Mouse (Mus musculus): ENCODE results near the gene Gatad2a.

DNA sequence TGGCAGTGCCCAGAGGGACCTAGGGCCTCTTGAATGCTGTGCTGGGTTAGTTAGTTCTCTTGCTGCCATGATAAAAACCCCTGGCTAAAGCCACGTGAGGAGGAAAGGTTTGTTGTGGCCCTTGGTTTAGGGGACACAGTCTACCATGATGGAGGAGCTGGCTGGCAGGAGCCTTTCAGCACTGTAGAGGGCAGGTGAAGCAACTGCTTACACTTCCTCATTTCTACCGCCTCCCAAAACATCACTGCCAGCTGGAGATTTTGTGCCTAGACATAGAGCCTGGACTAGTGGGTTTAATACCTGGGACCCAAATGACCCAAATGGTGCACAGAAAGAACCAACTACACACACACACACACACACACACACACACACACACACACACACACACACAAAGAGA lies 134.9 kb downstream of the Gatad2a start:
- TF ChIP-seq CTCF (IDR thresholded peaks at IDR 0.05) (no peak), EP300 (IDR thresholded peaks at IDR 0.05; ENCODE audit: insufficient read depth, low read depth, low read length) (no peak)
